Mouse (Mus musculus) frontal cortex, adult (tissue): Measurements from ENCODE around the gene Lurap1.

ENCODE experiments used
- ATAC-seq: cut with Nextera tagmentation; 2 replicates; pipeline ENCODE4 v1.9.2; 2017; ENCODE audit warnings: mild to moderate bottlenecking, moderate library complexity, mixed read lengths; ENCODE audit not compliant: low TSS enrichment

The Lurap1 gene

GRCm38 (mm10) chr4:116151238-116151637 lies at the start of gene Lurap1:
Gene Lurap1, minus strand, starts transcription at chr4:116151338.
- no peak for ATAC-seq

- no peak for ATAC-seq
Observed at GRCm38 (mm10) chr4:116198422-116198821, 47.3 kb upstream of the Lurap1 start.

GRCm38 (mm10) chr4:116193583-116194383 lies 42.6 kb upstream of the Lurap1 start:
- ATAC-seq = no peak; the same call in 1 of the 2 replicates

DNA sequence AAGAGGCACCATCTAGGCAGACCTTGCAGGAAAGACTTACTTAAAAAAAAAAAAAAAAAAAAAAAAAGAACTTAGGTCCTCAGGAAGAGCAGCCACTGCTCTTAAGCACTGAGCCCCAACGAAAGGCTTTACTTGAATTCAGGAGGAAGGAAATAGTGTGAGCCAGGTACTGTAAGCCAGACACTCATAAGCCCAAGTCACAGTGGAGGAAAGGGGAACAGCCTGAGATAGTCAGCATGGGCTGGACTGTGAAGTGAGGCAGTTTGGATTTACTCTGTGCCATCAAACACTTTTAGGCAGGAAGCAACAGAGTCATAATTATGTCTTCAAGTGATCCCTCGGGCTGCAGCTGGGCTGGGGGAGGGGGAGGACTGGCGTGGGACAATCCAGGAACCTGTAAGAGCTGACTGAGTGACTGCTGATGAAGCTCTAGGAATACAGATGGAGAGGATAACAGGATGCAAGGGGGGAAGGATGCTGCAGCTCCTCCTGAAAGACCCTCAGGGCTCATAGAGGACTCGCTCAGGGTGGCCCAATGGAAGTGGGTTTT lies 41.2 kb upstream of the Lurap1 start:
- no peak for ATAC-seq

GRCm38 (mm10) chr4:116185083-116185482 lies 33.9 kb upstream of the Lurap1 start:
- no peak for ATAC-seq

GRCm38 (mm10) chr4:116182745-116183144 lies 31.6 kb upstream of the Lurap1 start:
- ATAC-seq = peak; percentile 84

DNA sequence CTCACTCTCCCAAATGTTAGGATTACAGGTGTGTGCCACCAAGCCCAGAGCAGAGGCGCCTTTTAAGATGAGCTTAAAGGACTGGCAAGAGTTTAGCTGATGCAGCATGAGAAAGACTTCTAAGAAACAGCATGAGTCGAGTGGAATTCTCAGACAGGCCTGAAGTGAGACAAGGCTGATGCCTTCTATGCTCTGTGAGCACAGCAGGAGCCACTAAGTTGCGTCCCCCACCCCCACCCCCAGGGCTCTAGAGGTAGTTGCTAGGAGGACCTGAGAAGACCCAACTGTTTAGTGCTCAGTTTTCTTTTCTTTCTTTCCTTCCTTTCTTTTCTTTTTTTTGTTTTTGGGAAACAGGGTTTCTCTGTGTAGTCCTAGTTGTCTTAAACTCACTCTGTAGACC lies 30.9 kb upstream of the Lurap1 start:
- no peak for ATAC-seq

- ATAC-seq = no peak
Observed at GRCm38 (mm10) chr4:116177140-116177539, 26.0 kb upstream of the Lurap1 start.

DNA sequence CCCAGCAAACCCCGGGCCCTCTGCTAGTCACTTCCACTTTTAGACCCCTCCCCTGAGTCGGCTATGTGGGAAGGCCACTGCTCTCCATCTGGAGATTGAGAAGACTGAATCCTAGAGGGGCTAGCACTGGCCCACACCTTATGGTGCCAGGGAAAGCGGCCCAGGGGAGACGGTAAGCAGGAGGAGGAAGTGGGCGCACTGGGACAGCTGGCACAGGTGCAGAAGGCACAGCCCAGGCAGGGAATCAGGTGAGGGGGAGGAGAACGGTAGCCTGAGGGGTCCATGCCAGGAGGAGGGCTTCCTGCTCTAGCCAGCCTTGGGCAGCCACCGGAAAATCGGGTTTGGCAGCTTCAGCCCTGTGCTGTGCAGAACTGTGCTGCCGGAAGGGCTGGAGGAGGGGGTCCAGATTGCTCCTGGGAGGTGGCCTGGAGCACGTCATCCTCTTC lies 25.4 kb upstream of the Lurap1 start:
- ATAC-seq = peak; percentile 58

DNA sequence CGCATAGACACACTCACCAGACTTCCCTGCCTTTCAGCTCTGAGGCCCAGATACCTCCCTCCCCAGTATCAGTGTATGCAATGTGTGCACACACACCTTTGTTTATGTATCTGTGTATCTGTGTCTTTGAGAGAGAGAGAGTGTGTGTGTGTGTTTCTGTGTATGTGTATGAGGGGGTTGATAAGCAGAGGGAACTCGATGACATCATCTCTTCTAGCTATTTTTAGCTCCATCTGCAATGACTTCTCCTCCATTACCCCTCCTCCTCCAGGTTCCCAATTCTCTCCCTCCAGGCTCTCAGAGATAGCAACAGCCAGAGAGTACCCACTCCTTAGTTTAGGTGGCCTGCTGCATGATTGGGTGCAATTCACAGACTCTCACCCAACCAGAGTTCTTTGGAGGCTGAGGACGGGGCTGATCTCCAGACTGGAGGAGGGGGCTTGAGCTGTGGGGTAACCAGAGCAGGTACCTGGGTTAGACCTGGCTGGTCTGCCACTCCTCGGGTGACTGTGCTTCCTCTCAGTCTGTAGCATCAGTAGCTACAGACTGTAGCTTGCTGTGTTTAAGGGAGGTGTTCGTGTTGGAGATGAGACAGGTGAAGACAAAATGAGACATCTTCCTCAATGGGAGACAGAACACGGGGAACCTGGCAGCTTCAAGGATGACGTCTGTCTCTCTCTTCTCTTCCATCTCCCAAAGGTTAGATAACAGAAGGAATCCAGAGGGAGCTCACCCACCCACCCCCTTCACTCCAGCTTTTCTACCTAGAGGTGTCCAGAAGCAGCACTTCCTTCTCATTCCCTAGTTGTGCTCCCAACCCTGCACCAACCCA lies 24.8 kb upstream of the Lurap1 start:
- peak; percentile 77 for ATAC-seq

DNA sequence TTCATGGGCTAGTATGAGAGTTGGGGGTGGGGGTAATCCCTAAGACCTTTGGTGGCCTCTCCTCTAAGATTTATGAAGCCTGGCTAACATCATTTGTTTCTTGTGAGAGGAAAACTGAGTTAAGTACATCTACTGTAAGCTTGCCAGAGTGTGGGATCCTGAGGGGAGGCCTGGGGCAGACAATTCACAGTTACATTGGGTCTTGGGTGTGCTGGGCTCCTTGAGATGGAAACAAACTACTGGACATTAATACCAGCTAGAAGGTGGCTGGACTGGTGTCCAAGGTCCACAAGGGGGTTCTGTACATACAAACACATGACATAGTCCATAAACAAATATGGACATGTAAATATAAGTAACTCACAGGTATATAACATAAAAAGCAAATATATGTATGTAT lies 24.0 kb upstream of the Lurap1 start:
- ATAC-seq = no peak

GRCm38 (mm10) chr4:116174466-116175116 lies 23.5 kb upstream of the Lurap1 start:
- ATAC-seq = peak; percentile 26; the same call in 1 of the 2 replicates

GRCm38 (mm10) chr4:116173752-116174151 lies 22.6 kb upstream of the Lurap1 start:
- ATAC-seq = no peak

GRCm38 (mm10) chr4:116173072-116173471 lies 21.9 kb upstream of the Lurap1 start, which contains the start of the genes 1700042G07Rik and Gm49337:
Gene 1700042G07Rik, plus strand, starts transcription at chr4:116173372.
Gene Gm49337, plus strand, starts transcription at chr4:116173384.
- no peak for ATAC-seq

- ATAC-seq = no peak
Observed at GRCm38 (mm10) chr4:116169353-116169672, 18.2 kb upstream of the Lurap1 start.

- ATAC-seq = peak; percentile 66
Observed at GRCm38 (mm10) chr4:116168617-116169352, 17.6 kb upstream of the Lurap1 start.

DNA sequence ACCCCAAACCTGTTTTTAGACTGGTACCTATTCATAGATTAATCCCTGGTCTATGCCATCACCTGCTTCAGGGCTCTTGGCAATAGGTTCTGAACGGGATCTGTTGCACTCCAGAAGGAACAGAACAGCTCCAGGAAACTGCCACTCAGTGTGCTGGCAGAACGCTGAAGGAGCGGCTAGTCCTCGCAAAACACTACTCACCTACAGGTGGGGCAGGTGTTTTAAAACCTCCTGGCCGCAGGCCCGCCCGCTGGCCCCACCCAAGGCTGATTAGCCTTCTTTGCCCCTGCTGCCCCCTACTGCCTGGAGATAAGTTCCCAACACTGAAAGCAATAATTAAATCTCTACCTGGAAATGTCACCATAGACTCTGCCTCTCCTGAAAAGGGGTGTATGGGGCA lies 16.3 kb upstream of the Lurap1 start, which contains the start of gene Tspan1:
TSS of gene Tspan1 (minus strand) at position 198 of the 400 bp plus-strand sequence.
- no peak for ATAC-seq

- no peak for ATAC-seq
Observed at GRCm38 (mm10) chr4:116165708-116166407, 14.7 kb upstream of the Lurap1 start.

DNA sequence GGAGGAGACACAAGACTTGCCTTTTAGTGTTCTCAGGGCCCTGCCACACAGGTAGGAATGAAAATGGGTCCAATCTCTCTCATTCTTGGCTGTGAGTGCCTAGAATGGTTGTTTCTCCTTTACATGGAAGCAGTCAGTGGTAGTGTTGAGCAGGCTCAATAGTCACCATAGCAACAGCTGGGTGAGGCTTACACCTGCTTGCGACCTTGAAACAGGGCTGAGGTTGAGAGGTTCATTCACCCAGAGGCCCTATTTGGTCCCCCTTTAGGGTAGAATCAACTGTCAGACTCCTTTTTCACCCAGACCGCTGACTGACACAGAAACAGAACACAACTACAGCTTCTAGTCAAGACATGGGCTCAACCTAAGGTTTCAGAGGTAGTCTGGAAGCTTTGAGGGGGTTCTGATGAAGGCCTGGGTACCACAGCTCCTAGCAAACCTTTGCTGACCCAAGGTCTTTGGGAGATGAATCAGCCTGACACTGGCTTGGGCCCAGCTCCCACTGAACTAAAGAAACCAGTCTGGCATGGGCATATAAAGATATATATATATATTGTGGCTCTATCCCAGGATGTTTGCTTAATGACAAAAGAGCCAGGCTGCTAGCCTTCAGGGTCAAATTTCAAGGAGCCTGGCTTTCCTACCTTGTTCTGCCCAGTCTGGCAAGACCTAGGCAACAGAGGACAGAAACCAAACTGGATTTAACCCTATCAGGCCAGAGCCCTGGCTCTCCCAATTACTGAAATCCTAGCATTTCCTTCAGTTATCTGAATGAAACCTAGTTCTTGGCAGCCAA lies 13.8 kb upstream of the Lurap1 start:
- ATAC-seq = no peak

DNA sequence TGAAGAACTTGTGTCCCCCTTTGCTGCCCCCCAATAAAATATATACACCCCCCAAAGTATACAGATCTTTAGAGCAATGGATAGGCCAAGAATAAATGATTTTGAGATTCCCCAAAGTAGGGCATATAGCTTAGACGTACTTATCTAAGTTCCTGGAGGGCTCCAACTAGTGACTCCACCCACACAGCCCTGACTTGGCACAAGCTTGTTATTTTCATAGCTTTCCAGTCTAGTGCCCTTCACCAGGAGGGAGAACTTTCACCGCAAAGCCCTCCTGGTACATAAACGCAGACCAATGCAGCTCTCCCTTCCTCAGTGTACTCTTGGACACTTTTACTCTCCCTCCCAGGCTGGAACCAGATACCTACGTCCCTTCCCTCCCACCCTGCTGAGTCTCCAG lies 11.0 kb upstream of the Lurap1 start:
- ATAC-seq = no peak
